Mouse (Mus musculus) neural tube, embryonic 12.5 days (tissue): ENCODE data around the gene Matn3. TPM values are rescaled to one million over a fixed set of nuclear protein-coding genes. Genes with fewer than 3 reads are reported as not detected.
A peak's percentile ranks its signal among the peaks of the same experiment; 100 is the strongest.

Source experiments
- ATAC-seq: fragments of 200-750 bp; cut with Nextera tagmentation; 2 replicates; pipeline ENCODE4 v1.8.0; 2017; ENCODE audit warnings: low read depth, mild to moderate bottlenecking, moderate TSS enrichment, moderate library complexity; ENCODE audit not compliant: low FRiP score
- H3K27ac ChIP-seq: fragments of 300-500 bp; sonication (generic); 2 replicates; pipeline ENCODE4 v1.5.1; 2016
- H3K27me3 ChIP-seq: fragments of 300-500 bp; sonication (generic); replicated peaks from 2 replicates; pipeline ENCODE4 v1.6.1; 2016; ENCODE audit warnings: mild to moderate bottlenecking
- H3K36me3 ChIP-seq: fragments of 300-500 bp; sonication (generic); 2 replicates; pipeline ENCODE4 v1.6.1; 2016; ENCODE audit warnings: mild to moderate bottlenecking
- H3K4me1 ChIP-seq: fragments of 300-500 bp; sonication (generic); 2 replicates; pipeline ENCODE4 v1.6.1; 2016
- H3K4me2 ChIP-seq: fragments of 300-500 bp; sonication (generic); replicated peaks from 2 replicates; pipeline ENCODE4 v1.6.1; 2016; ENCODE audit warnings: mild to moderate bottlenecking
- H3K4me3 ChIP-seq: fragments of 300-500 bp; sonication (generic); 2 replicates; pipeline ENCODE4 v1.5.1; 2016
- H3K9ac ChIP-seq: fragments of 300-500 bp; sonication (generic); 2 replicates; pipeline ENCODE4 v1.6.1; 2016; ENCODE audit warnings: mild to moderate bottlenecking
- H3K9me3 ChIP-seq: fragments of 300-500 bp; sonication (generic); 2 replicates; pipeline ENCODE4 v1.6.1; 2016; ENCODE audit warnings: mild to moderate bottlenecking
- WGBS: fragments of 180-500 bp; shearing (Covaris S2); methylation state at CpG from one replicate; pipeline ENCODE4 v1.1.7; 2016; 5-methylcytosine and 5-hydroxymethylcytosine counted together
- polyA plus RNA-seq: library from polyadenylated mRNA; unstranded; fragments of >200 nt; fragmentation: Nextera tagmentation; extraction: Ambion mirVana; gene quantifications from 2 replicates; pipeline ENCODE4 v1.2.1, GENCODE M21; 2016

The Matn3 gene
- polyA plus RNA-seq: 0.70 and 1.0 TPM in 2 replicates

DNA sequence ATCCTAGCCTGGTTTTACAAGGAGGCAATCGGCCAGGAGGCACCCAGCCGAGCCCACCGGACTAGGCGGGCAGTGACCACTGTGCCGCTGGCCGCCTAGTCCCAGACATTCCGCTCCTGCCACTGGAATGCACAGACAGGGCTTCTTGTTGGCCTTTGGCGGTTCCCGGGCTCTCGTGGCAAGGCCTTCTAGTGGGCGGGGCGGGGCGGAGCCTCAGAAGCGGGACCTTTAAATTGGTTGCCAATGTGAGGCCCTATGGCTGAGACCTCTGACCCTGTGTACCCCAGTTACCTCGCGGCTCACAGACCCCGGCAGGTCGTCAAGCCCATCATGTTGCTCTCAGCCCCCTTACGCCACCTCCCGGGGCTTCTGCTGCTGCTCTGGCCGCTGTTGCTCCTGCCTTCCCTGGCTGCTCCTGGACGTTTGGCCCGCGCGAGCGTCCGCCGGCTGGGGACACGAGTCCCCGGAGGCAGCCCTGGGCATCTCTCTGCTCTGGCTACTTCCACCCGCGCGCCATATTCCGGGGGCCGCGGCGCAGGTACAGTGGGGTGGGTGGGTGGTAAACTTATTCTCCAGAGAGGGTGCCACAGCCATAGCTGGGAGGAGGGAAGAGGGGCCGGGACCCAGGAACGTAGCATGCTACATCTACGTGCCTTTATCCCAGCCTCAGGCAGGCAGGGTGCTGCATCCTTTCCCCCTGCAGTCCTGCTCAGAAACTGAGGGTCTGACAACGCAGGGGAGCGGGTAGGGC is at the start of gene Matn3:
TSS of gene Matn3 (plus strand) at position 216 of the 751 bp plus-strand sequence.
- peak; percentile 71 for ATAC-seq
- no peaks in the 10 kb centered on the region for H3K36me3 ChIP-seq
- under 1% methylated on average over 42 of the region's 42 CpGs for WGBS
- H3K4me1 ChIP-seq: peaks cover 8% of the 10 kb centered on the region
- H3K9me3 ChIP-seq: no peaks in the 10 kb centered on the region
- H3K9ac ChIP-seq: peak within 1 kb of the TSS; percentile 53
- no peak within 1 kb of the TSS for H3K27ac ChIP-seq
- H3K4me3 ChIP-seq: peak within 1 kb of the TSS; percentile 42
- peaks cover 17% of the 10 kb centered on the region; the same call in 1 of the 2 replicates for H3K27me3 ChIP-seq
- H3K4me2 ChIP-seq: peak within 1 kb of the TSS; percentile 97

DNA sequence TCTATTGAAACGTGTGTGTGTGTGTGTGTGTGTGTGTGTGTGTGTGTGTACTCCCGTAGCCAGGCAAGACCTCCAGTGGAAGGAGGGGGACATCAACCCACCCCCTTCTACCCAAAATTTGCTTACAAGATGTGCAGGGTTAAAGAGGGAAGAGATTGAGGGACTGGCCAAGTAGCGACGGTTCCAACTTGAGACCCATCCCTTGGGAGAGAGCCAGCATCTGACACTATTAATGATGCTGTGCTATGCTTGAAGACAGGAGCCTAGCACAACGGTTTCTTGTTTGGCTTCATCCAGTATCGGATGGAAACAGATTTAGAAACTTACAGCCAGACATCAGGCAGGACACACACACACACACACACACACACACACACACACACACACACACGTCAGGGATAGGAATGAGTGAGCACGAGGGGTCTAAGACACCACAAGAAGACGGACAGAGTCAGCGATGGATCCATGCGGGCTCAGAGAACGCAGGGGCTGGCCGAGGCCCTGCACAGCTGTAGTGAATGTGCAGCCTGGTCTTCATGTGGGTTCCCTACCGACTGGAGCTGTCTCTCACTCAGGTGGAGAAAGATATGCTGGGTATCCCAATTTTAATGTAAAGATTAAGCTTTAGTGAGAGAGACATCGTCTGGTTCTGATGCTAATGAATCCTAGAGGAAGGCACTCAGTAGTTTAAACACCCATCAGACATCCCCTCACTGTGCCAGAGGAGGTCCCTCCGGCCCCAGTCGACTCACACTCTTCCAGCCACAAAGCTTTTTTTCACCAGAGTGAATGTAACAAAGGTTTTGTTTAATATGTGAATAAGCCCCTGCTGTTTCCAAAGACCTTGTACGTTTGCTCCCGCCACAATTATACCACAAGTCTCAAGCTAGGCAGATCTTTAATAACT is 48.6 kb upstream of the Matn3 start:
- H3K27me3 ChIP-seq: no peaks in the 10 kb centered on the region
- H3K27ac ChIP-seq: no peak overlapping the region
- no peak; the same call in 1 of the 2 replicates for ATAC-seq
- H3K4me1 ChIP-seq: peaks cover 11% of the 10 kb centered on the region; the same call in 1 of the 2 replicates
- H3K9ac ChIP-seq: no peak overlapping the region
- 58% methylated on average over 19 of the region's 19 CpGs for WGBS
- no peaks in the 10 kb centered on the region for H3K9me3 ChIP-seq
- no peak overlapping the region for H3K4me2 ChIP-seq
- no peaks in the 10 kb centered on the region for H3K36me3 ChIP-seq
- H3K4me3 ChIP-seq: no peak overlapping the region

DNA sequence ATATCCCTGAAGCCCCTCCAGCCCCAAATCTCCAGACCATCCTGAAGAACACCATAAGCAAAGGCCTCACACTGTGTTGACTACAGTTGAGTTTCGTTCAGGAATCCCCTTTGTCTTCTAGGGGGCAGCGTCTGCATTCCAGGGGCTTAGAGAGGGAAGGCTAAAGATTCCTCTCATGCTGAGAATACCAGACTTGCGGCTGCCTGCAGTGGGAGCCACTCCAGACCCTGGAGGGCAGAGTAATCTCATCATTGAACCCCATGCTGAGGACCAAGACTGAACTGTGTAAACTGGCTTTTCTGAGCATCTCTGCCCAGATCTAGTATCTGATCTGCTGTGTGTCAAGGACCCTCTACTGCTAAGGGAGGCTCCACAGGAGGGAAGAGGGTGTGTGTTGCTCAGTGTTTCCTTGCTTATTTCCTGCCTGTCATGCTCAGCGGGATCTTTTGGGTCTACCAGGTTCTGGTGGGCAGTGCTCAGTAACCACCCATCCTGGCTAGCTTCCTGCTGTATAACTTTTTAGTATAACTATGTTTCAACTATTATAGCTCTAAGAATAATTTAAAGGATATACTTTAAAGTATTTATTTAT is 47.5 kb upstream of the Matn3 start:
- H3K9ac ChIP-seq: no peak overlapping the region
- 26% methylated on average over 4 of the region's 4 CpGs for WGBS
- no peak for ATAC-seq
- no peak overlapping the region for H3K27ac ChIP-seq
- no peaks in the 10 kb centered on the region for H3K9me3 ChIP-seq
- peaks cover 11% of the 10 kb centered on the region; the same call in 1 of the 2 replicates for H3K4me1 ChIP-seq
- no peak overlapping the region for H3K4me2 ChIP-seq
- H3K4me3 ChIP-seq: no peak overlapping the region
- H3K36me3 ChIP-seq: no peaks in the 10 kb centered on the region
- no peaks in the 10 kb centered on the region for H3K27me3 ChIP-seq

DNA sequence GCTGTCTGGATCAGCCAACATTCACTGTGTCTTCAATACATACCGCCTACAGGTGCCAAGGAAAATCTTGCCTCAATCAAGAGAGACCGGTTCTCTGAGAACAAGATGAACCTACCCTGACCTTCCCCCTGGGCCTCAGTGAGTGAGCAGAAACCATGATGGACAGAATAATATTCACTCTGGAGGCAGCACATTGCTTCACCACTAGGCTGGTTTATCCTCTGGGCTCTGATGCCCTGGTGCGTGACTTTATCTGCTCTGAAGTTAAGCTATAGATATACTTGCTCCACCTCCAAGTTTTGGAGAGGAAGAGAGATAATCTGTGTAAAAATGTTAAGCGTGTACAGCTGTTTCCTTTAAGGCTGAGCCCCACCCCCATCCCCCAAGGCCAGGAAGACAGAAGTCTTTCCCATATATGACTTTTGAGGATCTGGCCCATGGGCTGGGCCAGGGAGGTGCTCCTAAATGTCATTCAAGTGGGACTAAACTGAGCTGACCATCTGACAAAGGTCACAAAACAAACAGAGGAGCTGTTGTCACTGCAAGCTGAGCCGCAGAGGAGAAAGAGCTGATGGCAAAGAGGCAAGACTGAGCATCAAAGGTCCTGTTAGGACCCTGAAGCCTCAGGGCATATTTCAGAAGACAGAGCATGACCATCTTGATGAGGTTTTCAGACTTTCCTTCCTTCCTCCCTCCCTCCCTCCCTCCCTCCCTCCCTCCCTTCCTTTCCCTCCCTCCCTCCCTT is 46.6 kb upstream of the Matn3 start:
- no peak overlapping the region for H3K9ac ChIP-seq
- peaks cover 11% of the 10 kb centered on the region; the same call in 1 of the 2 replicates for H3K4me1 ChIP-seq
- 53% methylated on average over 5 of the region's 5 CpGs for WGBS
- H3K27me3 ChIP-seq: no peaks in the 10 kb centered on the region
- H3K4me2 ChIP-seq: no peak overlapping the region
- no peaks in the 10 kb centered on the region for H3K9me3 ChIP-seq
- no peak overlapping the region for H3K27ac ChIP-seq
- no peaks in the 10 kb centered on the region for H3K36me3 ChIP-seq
- ATAC-seq: no peak
- H3K4me3 ChIP-seq: no peak overlapping the region

DNA sequence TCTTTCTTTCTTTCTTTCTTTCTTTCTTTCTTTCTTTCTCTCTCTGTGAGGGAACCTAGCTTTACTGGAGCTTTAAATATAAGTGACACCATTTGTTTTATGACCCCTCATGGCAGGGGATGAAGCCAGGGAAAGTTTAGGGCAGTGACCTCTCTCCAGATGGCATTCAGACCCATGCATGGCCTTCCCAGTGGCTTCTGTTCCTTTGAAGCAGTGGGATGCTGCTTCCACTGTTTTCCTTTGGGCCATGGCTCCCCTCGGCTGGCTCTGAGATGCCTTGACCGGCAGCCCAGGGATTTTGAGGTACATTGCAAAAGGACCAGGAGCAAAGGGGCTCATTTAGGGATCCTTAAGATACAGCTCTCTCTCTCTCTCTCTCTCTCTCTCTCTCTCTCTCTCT is 45.8 kb upstream of the Matn3 start:
- Histone ChIP-seq H3K36me3 (no peaks in the 10 kb centered on the region), H3K27me3 (no peaks in the 10 kb centered on the region), H3K4me1 (peaks cover 11% of the 10 kb centered on the region; the same call in 1 of the 2 replicates), H3K4me2 (no peak overlapping the region), H3K27ac (no peak overlapping the region), H3K4me3 (no peak overlapping the region), H3K9ac (no peak overlapping the region), H3K9me3 (no peaks in the 10 kb centered on the region)
- 2% methylated on average over 2 of the region's 2 CpGs for WGBS
- no peak for ATAC-seq

DNA sequence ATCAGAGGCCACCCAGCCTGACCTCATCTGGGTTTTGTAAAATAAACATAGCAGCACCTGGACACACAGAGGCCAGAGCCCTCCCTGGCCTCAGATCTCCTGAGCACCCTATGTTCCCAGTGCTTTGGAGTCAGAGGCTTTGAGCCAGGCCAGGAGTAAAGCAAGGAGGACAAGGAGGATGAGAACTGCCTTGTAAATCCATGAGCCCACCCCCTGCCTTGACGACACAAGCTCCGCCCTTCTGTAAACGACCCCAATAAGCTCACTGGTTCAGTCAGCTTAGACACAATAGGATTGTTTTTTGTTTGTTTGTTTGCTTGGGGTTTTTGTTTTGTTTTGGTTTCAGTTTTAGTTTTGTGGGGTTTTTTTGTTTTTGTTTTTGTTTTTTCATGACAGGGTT is 45.2 kb upstream of the Matn3 start:
- no peak overlapping the region for H3K27ac ChIP-seq
- WGBS: 21% methylated on average over 3 of the region's 3 CpGs

DNA sequence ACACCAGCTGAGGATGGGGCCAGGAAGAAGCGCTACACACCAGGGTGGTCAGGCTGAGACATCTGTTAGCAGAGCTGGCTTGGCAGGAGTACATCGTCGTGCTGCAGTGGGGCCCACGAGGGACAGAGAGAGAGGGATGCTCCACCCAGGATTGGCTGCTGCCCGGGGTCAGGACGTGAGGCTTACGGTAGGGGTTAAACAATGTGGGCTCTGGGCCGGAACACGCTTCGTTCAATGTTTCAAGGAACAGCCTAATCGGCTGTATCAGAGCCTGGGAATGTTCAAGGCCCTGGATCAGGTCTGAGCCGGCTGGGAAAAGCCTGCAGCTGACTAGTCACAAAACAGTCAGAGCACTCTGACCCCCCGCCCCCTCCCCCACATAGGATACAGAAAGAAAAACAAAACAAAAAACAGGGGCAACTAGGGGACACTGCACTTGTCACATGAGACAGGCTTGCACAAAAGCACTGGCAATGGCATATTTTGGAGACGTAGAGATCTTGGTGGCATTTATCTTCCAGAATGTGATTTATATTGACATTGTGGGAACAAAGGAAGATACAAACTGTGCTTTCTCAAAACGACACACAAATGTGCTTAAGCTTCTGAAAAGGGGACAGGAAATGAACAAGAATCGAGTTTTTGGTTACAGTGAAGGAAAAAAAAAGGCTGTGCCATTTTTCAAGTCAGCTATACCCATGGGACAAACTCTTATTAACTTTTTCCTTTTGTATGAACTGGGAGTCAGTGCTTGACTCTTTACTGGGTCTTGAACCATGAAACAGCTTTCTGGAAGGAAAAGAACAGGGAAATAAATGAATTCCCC is 34.7 kb upstream of the Matn3 start:
- Histone ChIP-seq H3K36me3 (no peaks in the 10 kb centered on the region), H3K9ac (peak overlapping the region; percentile 29; the same call in 1 of the 2 replicates), H3K27ac (peak overlapping the region; percentile 20; the same call in 1 of the 2 replicates), H3K27me3 (no peaks in the 10 kb centered on the region), H3K9me3 (no peaks in the 10 kb centered on the region), H3K4me1 (peaks cover 25% of the 10 kb centered on the region), H3K4me3 (no peak overlapping the region; the same call in 1 of the 2 replicates), H3K4me2 (peak overlapping the region; percentile 38)
- WGBS: 5% methylated on average over 16 of the region's 16 CpGs
- ATAC-seq: peak; percentile 82

More for the DNA sequence above, 45.2 kb upstream of the Matn3 start:
- no peaks in the 10 kb centered on the region for H3K36me3 ChIP-seq
- ATAC-seq: no peak
- no peak overlapping the region for H3K4me2 ChIP-seq
- H3K9me3 ChIP-seq: no peaks in the 10 kb centered on the region
- no peak overlapping the region for H3K9ac ChIP-seq
- no peak overlapping the region for H3K4me3 ChIP-seq
- peaks cover 11% of the 10 kb centered on the region; the same call in 1 of the 2 replicates for H3K4me1 ChIP-seq
- no peaks in the 10 kb centered on the region for H3K27me3 ChIP-seq

DNA sequence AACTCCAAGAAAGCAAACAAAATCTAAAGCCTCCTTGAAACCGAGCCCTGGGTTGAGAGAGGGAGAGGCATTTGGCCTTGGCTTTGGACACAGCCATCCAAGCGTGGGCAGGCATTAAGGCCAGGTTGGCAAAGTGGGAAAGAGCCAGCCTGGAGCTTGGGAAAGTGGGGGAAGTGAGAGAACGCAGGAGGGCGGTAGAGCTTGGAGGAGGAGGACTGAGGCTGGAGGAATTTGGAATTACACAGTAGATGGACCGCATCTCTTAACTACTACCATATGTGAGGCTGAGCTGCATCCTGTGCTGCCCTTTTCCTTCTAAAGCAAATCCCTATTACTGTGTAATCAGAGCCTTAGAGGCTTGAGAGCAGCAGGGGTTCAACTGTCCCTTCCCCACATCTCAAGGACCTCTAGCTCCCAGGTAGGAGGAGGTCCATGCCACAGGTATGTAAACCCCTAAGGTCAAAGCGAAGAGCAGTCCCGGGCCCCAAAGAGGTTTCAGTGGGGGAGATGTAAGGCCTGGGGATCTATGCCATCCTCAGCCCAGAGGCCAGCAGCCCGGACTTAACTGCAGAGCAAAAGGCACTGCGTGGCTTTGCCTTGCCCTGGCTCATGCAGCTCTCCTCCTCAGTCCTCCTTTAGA is 33.9 kb upstream of the Matn3 start:
- no peaks in the 10 kb centered on the region for H3K9me3 ChIP-seq
- H3K27ac ChIP-seq: peak overlapping the region; percentile 20; the same call in 1 of the 2 replicates
- no peak overlapping the region for H3K4me2 ChIP-seq
- no peaks in the 10 kb centered on the region for H3K36me3 ChIP-seq
- no peak overlapping the region for H3K9ac ChIP-seq
- peaks cover 25% of the 10 kb centered on the region for H3K4me1 ChIP-seq
- no peak for ATAC-seq
- WGBS: 55% methylated on average over 9 of the region's 9 CpGs
- H3K4me3 ChIP-seq: no peak overlapping the region
- no peaks in the 10 kb centered on the region for H3K27me3 ChIP-seq

DNA sequence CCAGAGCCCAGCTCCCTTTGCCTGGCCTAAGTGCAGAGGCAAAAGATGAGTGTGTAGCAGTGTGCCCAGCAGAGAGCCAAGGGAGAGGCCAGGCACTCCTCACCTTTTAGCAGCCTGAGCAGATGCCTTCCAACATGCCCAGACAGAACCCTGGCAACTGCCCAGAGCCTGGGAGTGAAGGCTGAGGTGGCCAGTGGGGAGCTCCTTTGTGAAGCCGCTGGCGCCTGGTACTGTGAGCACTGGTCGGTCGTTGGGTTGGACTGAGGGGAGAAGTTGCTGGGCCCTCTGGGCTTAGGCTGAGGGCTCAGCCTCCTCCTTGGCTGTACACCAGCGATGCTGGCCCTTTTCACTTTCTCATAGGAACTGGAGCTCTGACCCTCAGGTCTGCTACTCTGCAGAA is 31.4 kb upstream of the Matn3 start:
- ATAC-seq: no peak
- H3K27ac ChIP-seq: 0 out of 2 replicates have a peak overlapping the region, but pooled peaks have one; percentile 37
- WGBS: 56% methylated on average over 5 of the region's 5 CpGs
- H3K9ac ChIP-seq: no peak overlapping the region
- no peak overlapping the region for H3K4me3 ChIP-seq
- H3K36me3 ChIP-seq: no peaks in the 10 kb centered on the region
- no peak overlapping the region for H3K4me2 ChIP-seq
- peaks cover 25% of the 10 kb centered on the region for H3K4me1 ChIP-seq
- H3K9me3 ChIP-seq: no peaks in the 10 kb centered on the region
- H3K27me3 ChIP-seq: no peaks in the 10 kb centered on the region

DNA sequence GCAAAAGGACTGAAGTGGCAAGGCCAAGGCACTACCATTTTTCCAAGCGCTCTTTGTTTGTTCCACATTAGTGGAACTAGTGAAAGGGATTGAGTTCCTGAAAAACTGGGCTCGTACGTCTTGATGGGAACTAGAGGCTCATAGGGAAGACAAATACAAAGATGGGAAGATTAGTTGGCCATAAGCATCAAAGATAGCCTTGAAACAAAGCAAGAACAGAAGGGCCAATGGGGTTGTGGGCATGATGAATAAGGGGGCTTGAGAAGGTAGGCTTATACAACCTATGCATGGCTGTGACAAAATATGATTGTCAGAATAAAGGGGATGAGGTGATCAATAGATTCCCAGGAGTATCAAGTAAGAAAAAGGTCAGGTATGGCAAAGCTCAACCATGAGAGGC is 28.5 kb upstream of the Matn3 start:
- H3K4me1 ChIP-seq: peaks cover 19% of the 10 kb centered on the region
- 95% methylated on average over 3 of the region's 3 CpGs for WGBS
- H3K36me3 ChIP-seq: no peaks in the 10 kb centered on the region
- no peak overlapping the region for H3K4me2 ChIP-seq
- no peak overlapping the region for H3K27ac ChIP-seq
- no peak overlapping the region for H3K9ac ChIP-seq
- ATAC-seq: no peak
- H3K4me3 ChIP-seq: no peak overlapping the region
- H3K9me3 ChIP-seq: no peaks in the 10 kb centered on the region
- no peaks in the 10 kb centered on the region for H3K27me3 ChIP-seq
